Mouse (Mus musculus) spleen, adult 18-20 months (tissue): ENCODE data around the gene Fyb.
"Not testable (repeated sequence)": the region's sequence is repeated elsewhere in the genome, so short reads cannot be mapped to it uniquely, and the experiment has no call there.

Experiments used
- DNase-seq, 2 experiments: peaks; one replicate each; pipeline ENCODE4 v3.0.0; 2022; ENCODE audit warnings: mixed read lengths in 2 of 2

The Fyb gene

DNA sequence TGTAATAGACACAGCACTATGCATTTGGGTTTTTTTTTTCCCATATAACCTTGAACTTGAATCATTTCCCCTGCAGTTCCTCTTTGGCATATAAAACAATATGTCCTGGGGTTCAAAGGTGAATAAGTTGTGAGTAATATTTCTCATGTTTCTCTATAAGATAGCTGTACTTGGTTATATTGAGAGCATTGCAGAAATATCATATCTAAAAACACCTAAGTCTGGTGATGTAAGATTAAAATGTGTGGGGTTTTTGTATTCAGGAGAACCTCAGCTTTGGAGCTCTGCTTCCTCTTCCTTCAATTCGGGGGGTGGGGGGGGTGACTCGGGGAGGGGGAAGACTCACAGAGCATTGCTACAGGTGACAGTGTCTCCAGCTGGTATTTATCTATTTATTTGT, 40.0 kb downstream of the Fyb start:
- no peak for DNase-seq

DNA sequence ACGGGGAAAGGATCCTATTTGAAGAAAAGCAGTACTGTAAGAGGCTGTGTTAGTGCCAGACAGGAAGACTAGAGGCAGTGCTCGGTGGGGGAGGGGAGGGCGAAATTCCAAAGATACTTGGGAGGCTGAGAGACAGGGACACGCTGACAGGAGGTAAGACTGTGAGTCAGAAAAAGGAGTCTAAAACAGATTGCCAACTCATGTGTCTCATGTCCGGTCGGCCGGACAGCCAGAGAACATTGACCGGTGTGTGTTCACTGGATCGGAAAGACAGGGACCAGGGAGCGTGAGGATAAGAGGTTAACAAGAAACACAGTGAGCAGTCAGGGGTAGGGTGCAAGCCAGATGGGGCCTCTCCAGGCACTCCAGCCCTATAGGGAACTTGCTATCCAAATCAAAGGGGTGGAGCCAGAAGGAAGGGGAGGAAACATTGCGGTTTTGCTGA, 42.3 kb downstream of the Fyb start:
- DNase-seq, result no peak

- DNase-seq, result no peak
These were observed 43.2 kb downstream of the Fyb start for GRCm38 (mm10) chr15:6565873-6566272.

- no peak for DNase-seq
These were observed 45.3 kb downstream of the Fyb start for GRCm38 (mm10) chr15:6567993-6568392.

DNA sequence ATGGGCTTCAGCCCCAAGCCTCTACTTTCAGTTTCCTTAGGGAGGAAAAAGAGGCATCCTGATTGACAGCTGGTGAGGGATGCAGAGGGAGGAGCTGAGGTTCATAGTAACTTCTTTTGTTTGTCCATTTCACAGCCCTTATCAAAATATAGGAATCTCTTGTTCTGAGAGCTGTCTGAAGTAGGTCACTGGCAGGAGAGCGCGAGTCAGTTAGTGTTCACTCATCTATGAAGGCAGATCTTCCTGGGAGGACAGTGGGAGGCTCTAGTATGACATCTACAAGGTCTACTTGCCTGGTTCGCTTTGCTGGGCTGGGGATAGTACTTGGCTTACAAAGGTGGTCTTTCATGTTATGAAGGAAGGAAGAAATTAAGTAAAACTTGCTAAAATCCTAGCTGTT, 46.0 kb downstream of the Fyb start:
- DNase-seq, result no peak

- DNase-seq, result no peak
These were observed 46.4 kb downstream of the Fyb start for GRCm38 (mm10) chr15:6569074-6569473.

DNA sequence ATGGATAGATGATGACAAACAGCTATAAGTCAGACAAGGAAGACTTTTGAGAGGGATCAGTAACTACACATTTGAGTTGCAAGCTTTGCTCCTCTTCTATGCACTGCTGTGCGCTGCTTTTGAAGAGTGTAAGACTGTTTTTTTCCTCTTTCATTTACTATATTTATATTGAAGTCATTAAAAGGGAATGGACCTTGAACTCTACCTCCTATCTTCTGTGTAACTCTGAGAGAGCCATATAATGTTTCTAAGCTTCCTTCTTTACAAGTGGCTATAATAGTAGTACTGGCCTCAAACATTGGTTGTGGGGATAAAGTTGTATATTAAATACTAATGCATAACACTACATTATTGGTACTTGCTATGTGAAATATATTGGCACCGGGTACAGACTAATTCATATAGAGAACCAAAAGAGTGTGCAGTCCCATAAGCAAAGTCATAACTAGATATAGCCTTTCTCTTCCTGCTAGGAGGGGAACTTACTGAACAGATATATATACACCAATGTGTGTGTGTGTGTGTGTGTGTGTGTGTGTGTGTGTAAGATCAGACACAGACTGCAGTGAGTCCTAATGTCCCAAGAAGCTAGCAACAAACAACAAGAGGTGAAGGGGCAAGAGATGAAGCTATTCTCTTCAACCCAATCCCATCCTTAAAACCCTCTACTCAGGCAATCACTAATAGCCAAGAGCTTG, 47.7 kb downstream of the Fyb start:
- no peak for DNase-seq

DNA sequence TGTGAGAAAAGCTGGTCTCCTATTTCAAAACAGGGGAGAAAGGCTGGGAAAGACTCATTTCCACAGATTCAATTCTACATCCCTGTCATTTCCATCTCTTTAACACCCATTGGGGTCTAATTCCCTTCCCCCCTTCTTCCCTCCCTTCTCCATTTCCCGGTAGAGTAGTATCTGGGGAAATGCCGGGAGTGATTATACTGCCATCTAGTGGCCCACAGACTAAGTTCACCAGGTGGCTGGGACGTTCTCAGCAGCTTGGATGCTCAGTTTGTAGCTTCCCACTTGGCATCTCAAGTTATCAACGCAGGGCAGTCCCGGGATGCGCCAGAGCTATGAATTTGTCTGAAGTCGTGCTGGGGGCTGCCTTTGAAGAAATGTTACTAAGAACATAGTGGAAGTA, 48.2 kb downstream of the Fyb start:
- peak in 1 of 2 experiments; percentile 39 for DNase-seq

DNA sequence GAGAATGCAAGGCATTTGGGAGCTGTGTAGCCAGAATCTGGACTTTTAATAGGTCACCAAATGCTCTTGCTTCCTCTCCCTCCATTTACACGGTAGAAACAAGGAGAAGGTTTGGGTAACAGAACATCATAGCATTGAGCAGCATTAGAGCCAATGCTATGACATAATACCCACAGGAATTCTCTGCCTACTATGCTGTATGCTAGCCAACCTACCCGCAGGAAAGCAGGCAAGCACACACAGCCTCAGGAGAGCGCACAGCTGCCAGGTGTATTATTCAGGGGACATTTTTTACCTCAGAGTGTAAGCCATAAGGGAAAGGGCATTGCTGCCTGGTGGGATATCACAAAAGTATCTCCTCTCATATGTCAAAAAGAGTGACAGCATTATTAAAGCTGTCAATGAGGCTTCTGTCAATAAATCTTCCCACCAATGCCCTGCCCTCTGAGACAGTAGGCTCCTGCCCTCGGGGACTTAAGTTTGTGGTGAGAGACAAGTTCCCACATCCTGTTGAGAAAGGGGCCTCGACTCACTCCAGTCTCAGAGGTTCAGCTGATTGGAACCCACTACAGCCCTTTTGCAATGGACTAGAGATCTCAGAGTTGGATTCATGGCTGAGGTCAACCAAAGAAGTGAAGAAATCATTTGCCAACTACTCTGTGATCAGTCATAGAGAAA, 51.8 kb downstream of the Fyb start:
- no peak for DNase-seq

GRCm38 (mm10) chr15:6577971-6578370, 55.3 kb downstream of the Fyb start:
- DNase-seq, result no peak

DNA sequence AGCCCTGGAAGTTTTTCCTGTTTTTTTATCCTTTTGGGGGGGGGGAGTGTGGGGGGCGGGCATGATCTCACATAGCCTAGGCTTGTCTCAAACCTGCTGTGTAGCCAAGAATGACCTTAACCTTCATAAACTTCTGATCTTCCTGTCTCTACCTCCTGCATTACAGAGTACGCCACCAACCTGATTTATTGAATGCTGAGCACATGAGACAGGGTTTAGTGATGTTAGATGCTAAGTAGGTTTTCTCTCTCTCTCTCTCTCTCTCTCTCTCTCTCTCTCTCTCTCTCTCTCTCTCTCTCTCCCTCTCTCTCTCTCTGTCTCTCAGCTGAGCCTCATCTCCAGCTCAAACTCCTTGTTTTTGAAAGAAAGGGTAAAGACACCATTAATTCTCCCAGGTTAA, 56.0 kb downstream of the Fyb start:
- DNase-seq, result no peak

DNA sequence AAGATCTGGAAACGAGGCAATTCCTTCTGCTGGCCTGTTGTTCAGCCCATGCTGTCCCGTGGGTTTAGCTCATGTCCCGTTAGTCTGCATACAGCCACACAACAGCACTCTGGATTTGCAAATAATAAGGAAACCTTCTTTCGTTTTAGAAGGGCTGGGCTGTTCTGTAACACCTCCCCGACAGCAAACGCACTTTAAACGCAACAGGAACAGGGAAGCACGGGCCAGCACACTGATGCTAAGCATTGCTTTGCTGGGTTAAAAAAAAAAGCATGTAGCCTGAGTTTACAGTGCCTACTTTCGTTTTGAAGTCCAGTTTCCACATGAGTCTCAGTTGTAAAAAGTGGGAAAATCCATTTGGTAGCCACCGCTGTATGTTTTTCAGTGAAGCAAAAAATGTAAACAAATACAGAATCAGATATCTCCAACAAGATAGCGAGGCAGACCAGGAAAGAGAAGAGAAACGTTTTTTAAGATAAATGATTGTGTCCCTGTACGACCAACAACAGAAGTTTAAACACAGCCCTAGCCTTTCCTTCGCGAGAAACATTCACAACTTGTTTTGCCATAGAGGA, 56.6 kb downstream of the Fyb start:
- DNase-seq, result no peak

GRCm38 (mm10) chr15:6579769-6580261, 57.2 kb downstream of the Fyb start:
- DNase-seq, result no peak

DNA sequence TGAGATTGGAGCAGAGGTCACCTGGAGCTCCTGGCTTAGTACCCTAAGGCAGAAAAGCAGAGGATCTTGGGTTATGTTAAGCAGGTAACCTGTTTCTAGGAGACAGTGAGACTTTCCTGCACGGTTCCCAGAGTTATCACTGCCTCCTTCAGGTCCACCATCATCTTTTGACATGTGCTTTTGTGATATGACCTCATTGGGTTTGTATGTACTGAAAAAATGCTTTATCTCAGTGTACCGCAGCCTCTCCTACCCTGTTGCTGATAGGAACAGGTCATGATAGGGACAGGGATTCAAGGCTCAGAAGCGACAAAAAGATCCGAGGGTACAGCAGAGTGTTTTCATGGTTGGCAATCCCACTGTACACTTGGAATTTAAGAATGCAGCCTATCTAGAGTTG, 62.0 kb downstream of the Fyb start:
- DNase-seq, result no peak

GRCm38 (mm10) chr15:6586351-6586750, 63.7 kb downstream of the Fyb start:
- not testable (repeated sequence) for DNase-seq

DNA sequence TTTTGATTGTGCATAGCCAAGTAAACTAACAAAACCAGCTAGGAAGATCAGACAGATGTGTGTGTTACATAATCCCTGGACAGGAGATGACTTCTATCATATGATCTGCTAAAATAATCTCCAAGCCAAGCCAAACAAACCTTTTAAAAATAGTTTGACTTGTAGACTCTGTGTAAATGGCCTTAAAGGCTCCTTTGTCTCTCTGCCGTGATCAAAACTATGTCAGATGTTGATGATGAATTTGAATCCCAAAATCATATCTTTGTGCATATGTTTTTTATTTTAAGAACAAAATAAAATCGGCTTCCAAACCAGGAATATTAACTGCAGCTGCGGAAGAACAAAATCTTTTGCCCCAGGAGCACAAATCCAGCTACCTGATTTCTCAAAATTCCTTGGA, 64.9 kb downstream of the Fyb start:
- DNase-seq, result no peak

- DNase-seq, result no peak
These were observed 65.5 kb downstream of the Fyb start for GRCm38 (mm10) chr15:6588192-6588591.

DNA sequence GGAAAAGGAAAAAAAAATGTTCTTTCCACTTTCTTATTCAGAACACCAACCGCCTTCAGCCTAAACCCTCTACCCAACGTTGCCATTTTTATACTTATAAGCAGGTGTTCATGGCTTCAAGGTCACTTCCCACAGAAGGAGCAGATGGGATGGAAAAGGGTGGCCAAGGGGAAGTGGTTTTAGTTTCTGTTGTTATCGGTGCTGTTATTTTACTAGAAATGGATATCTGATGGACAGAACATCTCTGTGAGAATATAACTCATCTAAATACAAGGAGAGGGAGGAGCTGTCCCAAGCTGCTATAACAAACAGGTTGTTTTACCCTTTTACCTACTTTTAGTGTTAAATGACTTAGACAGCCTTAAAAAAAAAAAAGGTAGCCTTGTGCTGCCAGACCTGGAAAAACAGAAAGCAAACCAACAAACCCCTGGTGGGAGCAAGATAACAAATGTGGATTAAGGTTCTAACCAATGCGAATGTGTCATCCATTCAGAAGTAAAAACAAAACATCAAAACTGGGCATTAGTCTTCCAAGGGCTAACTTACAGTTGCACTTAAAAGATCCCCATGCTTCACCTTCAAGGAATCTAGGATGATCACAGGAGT, 68.3 kb downstream of the Fyb start:
- no peak for DNase-seq

DNA sequence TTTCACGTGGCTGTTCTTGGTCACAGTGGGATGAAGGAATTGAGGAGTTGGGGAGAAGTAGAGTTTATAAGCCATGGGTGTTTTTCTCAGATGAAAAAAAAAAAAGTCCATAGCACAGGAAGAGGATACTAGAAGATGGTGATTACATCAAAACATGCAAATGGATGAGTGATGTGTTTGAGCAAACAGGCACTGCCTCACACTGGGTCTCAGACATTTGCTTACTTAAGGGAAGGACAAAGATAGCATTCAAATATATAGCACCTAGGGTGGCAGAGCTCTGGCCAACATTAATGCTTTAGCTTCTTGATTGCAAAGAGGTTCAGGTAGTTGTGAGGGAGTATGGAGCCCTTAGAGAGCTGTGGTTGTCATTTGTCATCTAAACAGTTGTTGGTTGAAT, 68.9 kb downstream of the Fyb start:
- no peak for DNase-seq

DNA sequence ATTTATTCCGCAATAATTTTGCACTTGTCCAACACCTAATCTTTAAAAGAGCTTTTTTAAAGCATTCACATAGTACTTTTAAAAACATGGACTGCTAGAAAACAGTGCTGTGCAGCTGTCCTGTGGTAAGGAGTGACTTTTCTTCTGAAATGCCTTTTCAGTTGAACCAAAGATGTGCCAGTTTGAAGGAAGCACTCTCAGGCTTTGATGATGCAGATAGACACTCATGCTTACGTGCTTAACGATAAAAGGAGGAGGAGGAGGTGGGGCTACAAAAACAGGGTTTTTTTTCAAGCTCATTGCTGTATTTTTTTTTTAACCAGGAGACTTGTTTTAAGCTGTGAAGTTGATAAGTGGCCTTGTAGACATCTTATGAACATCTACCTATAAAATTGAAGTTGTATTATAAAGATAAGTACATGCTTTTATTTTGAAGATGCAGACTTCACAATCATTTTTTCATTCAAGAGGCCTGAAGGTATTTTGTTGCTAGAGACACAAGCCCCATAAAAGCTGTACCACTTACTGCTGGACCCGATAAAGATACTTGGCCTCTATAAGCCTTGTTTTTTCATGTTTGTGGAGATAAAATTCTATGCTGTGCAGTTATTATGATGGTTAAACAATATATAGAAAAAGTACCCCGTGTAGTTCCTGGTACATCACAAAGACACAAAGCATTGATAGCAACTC, 70.1 kb downstream of the Fyb start:
- no peak for DNase-seq

DNA sequence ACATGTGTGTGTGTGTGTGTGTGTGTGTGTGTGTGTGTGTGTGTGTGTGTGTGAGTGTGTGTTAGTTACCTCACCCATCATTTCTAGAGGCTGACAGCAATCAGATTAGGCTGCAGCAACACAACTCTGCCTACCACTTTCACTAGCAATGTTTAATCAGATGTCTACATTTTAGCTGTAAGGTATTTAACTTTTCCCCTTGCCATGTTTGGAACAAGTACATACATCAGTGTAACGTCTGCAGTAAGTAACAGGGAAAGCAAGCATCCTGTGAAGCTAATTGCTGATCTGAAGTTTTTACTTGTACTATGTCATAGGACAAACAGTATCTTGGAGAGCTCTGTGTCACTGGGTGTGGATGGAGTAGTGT, 70.6 kb downstream of the Fyb start:
- DNase-seq, result no peak

DNA sequence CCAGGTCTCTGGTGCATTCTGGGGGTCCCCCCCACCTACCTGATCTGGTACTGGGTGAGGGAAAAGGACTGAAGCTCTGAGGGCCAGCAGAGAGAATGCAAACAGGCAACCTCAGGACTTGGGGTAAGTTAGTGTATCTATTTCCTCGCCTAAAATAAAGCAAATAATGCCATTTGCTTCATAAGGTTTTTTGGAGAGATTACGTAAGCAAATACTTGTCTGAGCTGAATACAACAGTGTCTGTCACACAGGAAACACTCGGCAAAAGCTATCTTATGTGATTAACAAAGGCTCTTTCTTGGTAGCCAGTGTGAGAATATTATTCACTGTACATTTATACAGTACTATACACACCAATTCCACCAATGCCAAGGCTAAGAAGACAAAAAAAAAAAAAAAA, 76.0 kb downstream of the Fyb start:
- DNase-seq, result no peak

GRCm38 (mm10) chr15:6600314-6600713, 77.7 kb downstream of the Fyb start:
- DNase-seq, result no peak
